Mouse (Mus musculus) heart, postnatal 14 days (tissue): ENCODE measurements around the gene Adk. TPM values are rescaled to one million over a fixed set of nuclear protein-coding genes. Genes with fewer than 3 reads are reported as not detected.

Experiments
- DNase-seq, 2 experiments: peaks; one replicate each; pipeline ENCODE4 v3.0.0; 2021 to 2022
- intact Hi-C: fragments of 180-260 bp; cut with DNase I; formaldehyde crosslinking; loops from one replicate; pipeline ENCODE4 v1.15.1; 2025
- total RNA-seq, 2 experiments: library from RNA; stranded (reverse); gene quantifications; 2 replicates each; pipeline ENCODE4 v1.2.3; 2021

The Adk gene
- total RNA-seq, 2 experiments from 2014 or later: 186 to 196 TPM

DNA sequence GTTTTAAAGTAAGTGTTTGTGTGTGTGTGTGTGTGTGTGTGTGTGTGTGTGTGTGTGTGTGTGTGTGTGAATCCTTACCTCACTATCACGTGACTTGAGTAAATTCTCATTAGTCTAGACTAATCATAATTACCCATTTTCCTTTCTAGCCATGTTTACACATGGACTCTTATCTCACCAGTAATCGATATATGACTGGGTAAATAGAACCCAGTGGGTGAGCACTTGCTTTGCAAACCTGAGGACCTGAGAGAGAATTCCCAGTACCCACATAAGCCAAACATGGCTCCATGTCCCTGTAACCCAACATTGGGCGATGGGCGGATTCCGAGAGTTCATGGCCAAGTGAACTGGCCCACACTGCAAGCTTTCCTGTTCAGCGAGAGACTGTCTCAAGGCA, 74.8 kb downstream of the Adk start:
- intact Hi-C loops: loop anchor here (10.0 kb wide), 1 partner anchor 718 kb away; the partner anchor contains the start of gene Comtd1
- DNase-seq: no peak

DNA sequence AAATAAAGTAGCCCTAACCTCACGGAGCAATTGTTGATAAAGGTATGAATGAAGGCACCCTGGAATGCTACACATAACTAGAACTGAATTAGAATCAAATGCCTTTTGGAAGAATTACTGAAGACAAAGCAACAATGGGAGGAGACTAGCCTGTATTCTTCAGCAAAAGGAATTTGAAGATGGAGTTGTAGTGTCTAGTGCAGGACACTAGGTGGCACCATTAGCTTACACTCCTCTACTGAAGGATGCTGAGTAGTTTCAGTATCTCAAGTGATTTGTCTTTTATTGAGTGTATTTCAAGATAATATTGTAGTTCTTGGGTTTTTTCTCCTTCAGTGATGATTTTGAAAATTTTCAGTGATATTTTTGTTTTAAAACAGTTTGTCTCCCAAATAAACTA, 84.5 kb downstream of the Adk start:
- intact Hi-C loops: loop anchor here (2.0 to 5.0 kb wide), 4 partner anchors 360 to 606 kb away; no protein-coding TSS in a partner anchor
- DNase-seq: peak; percentile 49 to 75

DNA sequence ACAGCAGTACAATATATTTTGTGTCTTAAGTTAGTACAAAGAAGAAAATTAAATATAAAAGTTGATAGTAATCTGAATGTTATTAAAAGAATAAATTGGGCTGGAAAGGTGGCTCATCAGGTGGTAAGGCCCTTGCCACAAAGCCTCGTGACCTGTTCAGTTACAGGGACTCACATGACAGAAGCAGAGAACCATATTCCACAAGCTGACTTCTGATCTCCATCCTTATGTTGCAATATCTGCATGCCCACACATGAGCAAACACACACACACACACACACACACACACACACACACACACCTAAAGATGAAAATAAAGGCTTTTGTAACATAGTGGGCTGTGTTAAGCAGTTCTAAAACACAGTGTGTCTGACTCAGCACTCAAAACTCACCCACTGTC, 90.2 kb downstream of the Adk start:
- no peak for DNase-seq
- intact Hi-C loops: no loop called here

DNA sequence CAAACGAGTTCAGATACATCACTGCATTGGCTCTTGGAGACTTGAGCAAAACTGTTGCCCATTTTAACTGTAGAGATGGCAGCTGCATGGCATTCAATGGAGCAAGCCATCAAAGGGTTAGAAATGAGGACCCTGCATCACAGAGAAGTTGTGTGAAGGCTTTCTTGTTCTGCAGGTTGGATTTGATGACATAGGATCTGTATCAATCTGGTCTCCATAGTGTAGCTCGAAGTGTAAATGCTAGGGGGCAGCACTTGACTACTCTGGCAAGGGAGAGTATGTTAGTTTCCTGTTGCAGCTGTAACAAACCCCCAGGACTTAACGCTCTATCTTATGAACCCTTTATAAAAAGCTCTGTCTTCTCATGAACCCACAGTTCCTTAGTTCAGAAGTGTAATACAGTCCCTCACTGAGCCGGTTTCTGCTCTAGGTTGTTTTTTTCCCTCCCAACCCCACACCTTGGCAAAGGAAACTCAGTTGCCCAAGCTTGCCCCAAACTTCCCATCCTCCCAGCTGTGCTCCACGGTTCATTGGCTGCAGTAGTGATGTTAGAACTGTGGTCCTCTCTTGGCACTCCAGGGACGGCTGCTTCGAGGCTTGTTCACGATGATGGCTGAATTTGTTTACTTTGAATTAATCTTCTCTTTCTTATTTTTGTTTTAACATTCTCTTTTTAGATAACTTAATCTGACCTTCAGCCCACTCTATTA, 91.2 kb downstream of the Adk start:
- intact Hi-C loops: no loop called here
- DNase-seq: peak; percentile 23 to 43

DNA sequence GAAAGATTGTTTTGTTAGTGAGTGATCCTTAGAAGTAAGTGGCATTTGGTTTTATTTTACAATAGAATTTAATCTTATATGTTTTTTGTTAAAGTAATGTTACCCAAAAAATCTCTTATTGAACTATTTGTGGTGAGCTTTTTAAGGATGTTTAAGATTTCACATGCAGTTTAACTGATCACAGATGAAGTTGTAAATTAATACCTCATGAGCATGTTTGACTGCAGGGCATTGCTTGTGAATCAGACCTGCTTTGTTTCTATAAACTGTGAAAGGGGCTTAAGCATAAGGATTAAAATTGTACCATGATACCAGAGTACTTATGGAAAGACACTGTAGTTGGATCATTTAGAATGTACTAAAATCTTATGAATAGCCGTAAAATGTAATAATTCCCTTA, 94.8 kb downstream of the Adk start:
- intact Hi-C loops: no loop called here
- no peak for DNase-seq

DNA sequence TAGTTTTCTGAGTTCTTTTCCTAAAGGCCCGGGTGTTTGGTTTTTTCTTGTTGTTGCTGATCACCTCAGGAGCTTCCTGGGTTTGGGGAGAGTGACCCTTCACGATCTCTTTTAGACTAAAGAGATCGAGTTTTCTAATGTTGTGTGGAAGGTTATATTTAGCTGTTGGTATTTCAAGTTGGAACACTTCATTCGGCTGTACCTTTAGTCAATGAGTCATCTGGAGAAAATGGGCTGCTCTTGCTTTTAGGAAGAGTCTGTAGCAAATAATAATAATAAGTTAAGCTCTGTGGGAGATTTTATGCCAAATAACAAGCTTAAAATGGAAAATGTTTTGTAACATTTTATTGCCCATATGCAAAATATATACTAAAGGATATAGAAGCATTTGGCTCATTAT, 97.9 kb downstream of the Adk start:
- intact Hi-C loops: no loop called here
- no peak for DNase-seq

DNA sequence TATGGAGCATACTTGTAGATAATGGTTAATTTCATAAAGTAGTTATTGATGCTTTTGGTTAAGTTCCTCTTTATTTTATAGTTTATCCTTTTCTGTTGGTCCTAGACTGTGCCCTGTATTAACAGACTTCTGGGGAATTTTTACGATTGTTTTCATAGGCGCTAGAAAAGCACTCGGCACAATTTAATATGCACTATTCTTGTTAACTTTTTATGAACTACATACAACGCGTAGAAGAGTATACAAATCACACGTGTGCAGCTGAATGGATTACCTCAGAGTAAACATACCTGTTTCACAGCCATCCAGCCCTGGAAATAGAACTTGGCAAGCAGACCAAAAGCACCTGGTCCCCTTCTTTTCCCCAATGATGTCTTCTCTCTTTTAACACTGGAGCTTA, 99.7 kb downstream of the Adk start:
- DNase-seq: no peak
- intact Hi-C loops: no loop called here

DNA sequence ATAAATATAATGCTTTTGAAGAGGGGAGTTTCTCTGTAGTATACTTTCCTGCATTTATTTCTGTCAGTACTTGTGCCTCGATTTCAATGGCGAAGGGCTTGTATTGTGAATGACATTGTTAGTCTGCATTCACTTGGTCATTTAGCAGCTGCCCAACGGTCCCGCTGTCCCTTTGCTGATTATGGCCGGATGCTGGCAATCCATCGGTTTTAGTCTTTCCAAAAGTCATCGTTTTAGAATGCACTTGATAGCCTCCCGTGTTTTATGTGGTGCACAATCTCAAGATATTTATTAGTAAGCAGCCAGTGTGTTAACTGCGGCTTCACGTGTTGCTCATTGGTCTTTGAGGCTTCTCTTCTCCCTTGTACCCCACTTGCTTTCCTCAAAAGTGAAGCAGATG, 113.3 kb downstream of the Adk start:
- DNase-seq: no peak
- intact Hi-C loops: no loop called here

DNA sequence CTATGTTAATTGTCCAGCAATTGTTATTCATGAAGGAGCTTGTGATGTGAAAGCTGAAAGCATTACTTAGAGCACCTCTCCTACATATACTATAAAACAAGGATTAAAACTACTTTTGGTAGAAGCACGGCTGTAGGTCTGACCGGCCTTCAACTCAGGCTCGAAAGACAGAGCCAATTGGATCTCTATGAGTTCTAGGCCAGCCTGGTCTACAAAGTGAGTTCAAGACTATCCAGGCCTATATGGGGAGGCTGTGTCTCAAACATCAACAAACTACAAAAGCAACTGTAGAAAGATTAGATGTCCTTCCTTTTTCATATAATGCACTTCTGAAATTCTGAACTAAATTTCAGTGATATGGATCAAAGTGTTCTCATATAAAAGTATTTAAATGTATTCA, 113.7 kb downstream of the Adk start:
- intact Hi-C loops: no loop called here
- no peak for DNase-seq

DNA sequence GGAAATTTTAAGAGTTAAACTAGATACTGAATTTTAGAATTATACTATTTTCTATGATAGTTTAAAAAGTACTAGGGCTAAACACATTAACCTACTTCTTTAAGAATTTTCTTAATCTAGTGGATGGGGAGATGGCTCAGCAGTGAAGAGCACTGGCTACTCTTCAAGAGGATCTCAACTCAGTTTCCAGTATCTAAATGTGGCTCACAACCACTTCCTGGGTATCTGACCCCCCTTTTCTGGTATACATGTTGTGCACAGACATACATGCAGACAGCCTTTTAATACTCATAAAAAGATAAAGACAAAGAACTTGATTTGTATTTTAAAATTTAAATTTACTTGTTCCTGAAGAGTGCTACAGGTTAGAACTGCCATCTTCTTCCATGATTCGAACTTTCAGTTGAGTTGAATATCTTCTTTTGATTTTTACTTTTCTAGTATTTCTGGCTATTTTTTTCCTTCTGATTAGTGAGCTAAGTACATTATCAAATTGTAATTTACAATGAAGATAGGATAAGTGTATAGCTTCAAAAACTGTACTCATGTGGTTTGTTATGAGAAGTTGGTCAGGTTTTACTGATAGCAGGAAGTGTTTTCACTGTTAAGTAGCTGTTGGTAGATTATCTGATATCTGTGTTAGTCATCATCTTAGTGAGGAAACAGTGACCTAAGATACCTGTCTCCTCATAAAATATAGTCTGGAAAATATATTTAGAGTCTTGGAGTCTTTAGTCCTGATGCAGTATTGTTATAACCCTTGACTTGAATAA, 121.8 kb downstream of the Adk start:
- intact Hi-C loops: no loop called here

DNA sequence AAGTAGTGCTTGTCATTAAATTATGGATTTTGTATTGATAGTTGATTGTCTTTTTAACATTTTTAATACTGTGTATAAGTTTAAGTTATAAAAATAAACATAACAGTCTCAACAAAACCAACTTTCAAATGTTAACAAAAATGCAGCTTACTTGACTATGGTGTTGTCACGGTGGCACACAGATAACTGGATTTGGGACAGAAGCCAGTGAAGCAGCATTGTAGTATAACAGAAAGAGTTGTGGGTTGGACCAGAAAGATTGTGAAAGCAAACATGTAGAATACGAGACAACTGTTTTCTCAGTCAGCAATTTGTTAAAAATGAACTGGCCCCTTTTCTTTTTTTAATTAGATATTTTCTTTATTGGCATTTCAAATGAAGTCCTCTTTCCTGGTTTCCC, 122.4 kb downstream of the Adk start:
- DNase-seq: no peak
- intact Hi-C loops: no loop called here

More for the DNA sequence above, 121.8 kb downstream of the Adk start:
- DNase-seq: no peak

DNA sequence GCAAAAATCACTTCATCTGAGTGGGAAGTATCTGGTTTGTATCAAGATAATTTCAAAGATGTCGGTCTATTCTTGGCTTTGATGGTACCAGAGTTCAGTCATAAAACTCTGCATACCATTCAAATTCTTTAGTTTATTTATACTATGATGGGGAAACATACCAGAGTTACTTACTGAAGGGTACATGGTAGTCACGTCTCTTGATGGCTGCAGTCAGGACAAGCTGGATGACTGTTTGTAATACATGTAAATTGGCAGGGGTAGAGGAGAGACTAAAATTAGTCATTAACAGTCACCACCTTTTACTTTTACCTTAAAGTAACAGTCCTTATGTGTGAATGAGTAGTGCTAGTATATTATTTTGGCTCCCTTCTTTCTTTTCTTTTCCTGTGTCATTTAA, 125.4 kb downstream of the Adk start:
- no peak for DNase-seq
- intact Hi-C loops: no loop called here

DNA sequence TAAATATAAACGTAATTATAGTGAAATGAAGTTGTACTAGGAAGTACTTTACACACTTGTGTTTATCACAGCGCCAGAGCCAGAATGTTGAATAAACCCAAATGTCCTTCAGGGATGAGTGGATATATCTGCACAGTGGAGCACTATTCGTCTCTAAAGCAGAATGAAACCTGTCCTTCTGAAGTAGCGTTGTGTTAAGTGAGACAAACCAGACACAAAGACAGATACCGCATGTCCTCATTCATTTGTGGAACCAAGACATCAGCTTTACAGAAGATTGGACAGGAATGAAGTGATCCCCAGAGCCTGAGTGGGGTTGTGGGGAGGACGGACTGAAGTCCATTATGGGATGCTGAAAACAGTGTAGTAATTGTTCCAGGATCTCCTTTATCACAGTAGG, 126.0 kb downstream of the Adk start:
- intact Hi-C loops: no loop called here

DNA sequence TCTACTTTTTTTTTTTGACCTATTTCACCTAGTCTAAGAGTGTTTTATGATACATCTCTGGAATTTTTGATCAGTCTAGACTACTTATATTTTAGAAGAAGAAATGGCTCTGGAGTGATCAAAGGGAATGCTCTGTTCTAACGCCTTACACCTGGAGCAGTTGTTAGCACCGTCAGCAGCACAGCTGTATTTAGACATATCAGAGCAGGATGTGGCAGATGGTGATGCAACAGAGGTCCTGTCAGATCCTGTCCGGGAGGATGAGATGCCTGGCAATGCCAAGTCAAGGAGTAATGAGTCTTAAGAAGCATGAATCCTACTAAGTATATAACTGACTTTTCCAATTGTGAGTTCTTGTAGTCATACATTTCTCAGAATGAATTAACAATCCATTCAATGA, 128.7 kb downstream of the Adk start:
- DNase-seq: no peak
- intact Hi-C loops: no loop called here

More for the DNA sequence above, 126.0 kb downstream of the Adk start:
- no peak for DNase-seq

DNA sequence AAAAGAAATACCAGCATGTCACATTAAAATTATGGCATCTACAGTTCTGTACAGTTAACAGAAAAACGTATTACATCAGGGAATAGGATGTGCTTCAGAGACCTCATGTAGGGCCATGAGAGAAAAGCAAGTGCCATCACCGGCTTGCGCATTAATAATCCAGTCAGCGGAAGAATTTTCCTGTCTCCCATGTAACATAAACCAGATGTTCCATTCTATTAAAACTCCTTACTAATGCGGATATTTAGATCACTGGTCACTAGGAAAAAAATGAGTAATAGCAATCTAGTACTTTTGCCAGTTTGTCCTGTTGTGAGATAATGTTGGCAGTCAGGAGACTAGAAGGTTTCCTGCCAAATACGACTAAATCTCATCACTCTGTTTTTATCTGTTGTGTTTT, 139.6 kb downstream of the Adk start:
- intact Hi-C loops: no loop called here
- no peak for DNase-seq

DNA sequence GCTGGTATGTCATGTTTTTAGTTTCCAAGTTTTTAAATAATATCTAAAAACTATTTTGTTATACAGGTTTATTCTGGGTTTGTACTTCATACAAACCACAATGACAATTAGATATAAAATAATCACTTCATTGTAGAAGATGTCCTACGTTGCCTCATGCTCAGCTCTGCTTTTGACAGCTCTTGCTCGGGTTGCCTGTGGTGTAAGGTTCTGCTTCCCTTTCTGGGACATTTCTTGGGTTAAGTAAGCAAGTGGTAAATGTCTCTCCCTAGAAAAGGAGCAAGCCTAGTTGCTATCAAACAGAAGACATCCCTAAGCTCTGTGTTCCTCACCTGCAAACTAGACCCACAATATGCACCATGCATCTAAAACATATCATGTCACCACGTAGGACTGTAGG, 140.4 kb downstream of the Adk start:
- DNase-seq: no peak
- intact Hi-C loops: no loop called here

DNA sequence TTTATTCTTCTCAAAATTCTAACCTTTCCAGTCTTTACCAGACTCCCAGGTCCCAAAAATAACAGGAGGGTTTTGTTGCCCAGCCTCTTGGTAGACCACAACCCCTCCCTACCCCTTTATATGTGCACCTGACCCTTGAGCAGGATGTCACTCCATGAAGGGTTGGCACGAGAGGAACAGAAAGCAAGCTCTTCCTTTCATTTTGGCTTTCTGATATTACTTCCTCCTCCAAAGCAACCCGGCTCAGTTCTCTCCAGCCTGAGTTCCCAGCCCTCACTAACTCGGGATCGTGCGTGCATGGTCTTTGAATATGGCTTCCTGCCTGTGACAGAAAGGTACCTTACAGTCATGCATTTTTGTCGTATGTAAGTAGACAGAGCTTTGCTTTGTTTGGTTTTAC, 142.0 kb downstream of the Adk start:
- no peak for DNase-seq
- intact Hi-C loops: no loop called here

DNA sequence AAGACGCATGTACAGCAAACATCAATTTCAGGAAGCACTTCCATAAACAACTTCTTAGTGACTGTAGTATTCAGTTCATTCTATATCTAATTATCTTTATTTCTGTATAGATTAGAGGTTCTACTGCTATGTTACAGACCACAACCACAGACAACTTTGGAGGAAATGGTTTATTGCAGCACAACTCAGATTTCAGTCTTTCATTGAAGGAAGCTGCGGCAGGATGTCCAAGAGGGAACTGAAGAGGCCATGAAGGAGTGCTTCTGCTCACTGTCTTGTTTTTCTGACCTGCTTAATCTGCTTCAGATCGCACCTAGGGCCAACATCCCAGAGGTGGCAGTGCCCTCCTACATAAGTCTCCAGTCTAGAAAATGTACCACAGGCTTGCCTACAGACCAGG, 148.5 kb downstream of the Adk start:
- intact Hi-C loops: no loop called here
- DNase-seq: no peak

DNA sequence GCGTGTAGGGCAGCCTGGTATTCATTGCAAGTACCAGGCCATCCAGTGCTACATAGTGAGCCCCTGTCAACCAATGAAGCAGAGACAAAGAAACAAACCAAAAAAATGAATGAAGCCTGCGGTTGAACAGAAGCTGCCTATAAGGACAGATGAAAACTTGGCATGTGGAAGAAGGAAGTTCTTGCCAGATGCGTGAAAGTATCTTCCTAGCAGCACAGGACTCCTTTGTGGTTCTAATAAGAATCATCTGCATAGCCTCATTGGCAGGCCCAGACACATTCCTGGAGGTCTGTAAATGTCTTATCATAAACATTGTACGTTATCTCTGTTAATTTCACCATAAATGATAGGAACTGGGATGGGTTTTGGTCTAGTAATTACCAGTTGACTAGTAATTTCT, 154.1 kb downstream of the Adk start:
- no peak for DNase-seq
- intact Hi-C loops: no loop called here

DNA sequence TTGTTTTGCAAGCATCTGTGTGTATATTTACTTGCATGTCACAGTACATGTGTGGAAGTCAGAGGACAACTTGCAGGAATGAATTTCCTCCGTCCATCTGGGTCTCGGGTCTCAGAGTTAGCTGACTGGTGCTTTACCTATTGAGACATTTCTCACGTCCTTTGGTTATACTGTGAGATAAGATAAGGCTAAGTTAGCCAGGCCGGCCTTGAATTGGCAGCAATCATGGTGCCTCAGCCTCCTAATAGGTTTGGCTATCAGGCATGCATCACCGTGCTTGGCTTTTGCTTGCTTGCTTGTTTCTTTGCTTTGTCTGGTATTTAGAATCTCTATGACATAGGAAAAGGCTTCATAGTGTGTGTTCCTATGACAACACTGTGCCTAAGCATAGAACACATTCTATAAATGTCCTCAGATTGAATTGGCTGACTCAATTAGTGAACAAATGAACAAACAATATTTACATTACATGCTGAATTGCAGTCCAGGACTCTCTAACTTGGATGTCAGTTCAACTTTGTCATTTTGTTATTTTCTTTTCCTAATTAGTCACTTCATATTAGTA, 169.3 kb downstream of the Adk start:
- intact Hi-C loops: no loop called here

DNA sequence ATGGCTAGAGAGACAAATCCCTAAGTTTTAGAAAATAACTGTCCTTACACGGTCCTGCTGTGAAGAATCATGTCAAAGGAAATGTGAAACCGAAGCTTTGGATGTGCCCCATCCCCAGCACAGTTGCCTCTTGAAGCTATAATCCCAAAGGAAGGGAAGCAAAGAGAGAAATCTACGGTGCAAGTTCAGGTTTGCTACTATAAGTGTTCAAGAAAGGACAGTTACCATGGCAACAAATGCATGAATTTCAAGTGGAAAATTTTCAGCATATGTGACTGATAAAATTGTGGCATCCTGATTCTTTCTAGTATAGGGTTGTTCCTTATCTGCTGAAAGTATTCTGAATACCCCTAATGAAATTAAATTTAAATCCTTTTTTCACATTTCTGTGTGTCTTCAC, 169.8 kb downstream of the Adk start:
- DNase-seq: no peak
- intact Hi-C loops: no loop called here

More for the DNA sequence above, 169.3 kb downstream of the Adk start:
- no peak for DNase-seq

DNA sequence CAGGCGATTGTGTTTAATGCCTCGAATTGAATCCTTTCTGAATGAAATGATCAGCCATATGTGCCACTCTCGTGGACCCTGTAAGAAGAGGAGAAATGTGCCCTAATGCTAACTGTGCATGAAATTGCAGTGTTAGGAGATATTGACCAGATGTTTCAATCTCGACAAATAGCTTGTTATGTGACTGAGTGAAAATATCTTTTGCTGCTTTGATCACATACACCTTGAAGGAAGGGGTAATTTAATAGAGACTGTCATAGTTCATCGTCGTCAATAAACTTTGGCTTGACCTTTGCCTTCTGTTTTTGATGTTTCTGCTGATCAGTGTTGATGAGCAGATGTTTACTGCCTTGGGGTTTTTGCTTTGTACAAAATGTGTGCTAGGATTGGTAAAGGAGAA, 171.1 kb downstream of the Adk start:
- DNase-seq: no peak
- intact Hi-C loops: no loop called here
